Mouse (Mus musculus): Measurements from ENCODE around the gene Pgd. TPM values are rescaled to one million over a fixed set of nuclear protein-coding genes. Genes with fewer than 3 reads are reported as not detected.

Gene Pgd
- polyA plus RNA-seq, 1 experiment from 2014 or later: 91.3 TPM

GRCm38 (mm10) chr4:149166957-149167611 lies 513 bp upstream of the Pgd start:
- peaks cover 63% of the 10 kb centered on the region for H3K4me1 ChIP-seq
- peaks cover 34% of the 10 kb centered on the region for H3K36me3 ChIP-seq
- H3K27me3 ChIP-seq (replicated peaks): no peaks in the 10 kb centered on the region
- peak overlapping the region; percentile 99 for H3K4me2 ChIP-seq
- peak overlapping the region; percentile 69 for H3K27ac ChIP-seq
- peak overlapping the region; percentile 86 for H3K4me3 ChIP-seq
- 2% methylated on average over 27 of the region's 27 CpGs for WGBS (ENCODE audit: insufficient replicate concordance)
- ATAC-seq: peak; percentile 38
- no peaks in the 10 kb centered on the region for H3K9me3 ChIP-seq (replicated peaks)
- peak overlapping the region; percentile 73 for H3K9ac ChIP-seq

GRCm38 (mm10) chr4:149164150-149164549 lies 2.4 kb downstream of the Pgd start:
- H3K4me2 ChIP-seq: no peak overlapping the region; the same call in 1 of the 2 replicates
- peaks cover 43% of the 10 kb centered on the region for H3K4me1 ChIP-seq
- no peak overlapping the region for H3K9ac ChIP-seq
- peaks cover 64% of the 10 kb centered on the region for H3K36me3 ChIP-seq
- no peaks in the 10 kb centered on the region for H3K9me3 ChIP-seq (replicated peaks)
- WGBS (ENCODE audit: insufficient replicate concordance): 57% methylated on average over 5 of the region's 5 CpGs
- ATAC-seq: no peak
- no peaks in the 10 kb centered on the region for H3K27me3 ChIP-seq (replicated peaks)
- H3K4me3 ChIP-seq: no peak overlapping the region
- H3K27ac ChIP-seq: no peak overlapping the region

- no peak overlapping the region for H3K4me3 ChIP-seq
- no peaks in the 10 kb centered on the region for H3K9me3 ChIP-seq (replicated peaks)
- H3K27ac ChIP-seq: no peak overlapping the region
- H3K36me3 ChIP-seq: peaks cover 73% of the 10 kb centered on the region
- H3K27me3 ChIP-seq (replicated peaks): no peaks in the 10 kb centered on the region
- no peak for ATAC-seq
- 62% methylated on average over 1 of the region's 1 CpGs for WGBS (ENCODE audit: insufficient replicate concordance)
- no peak overlapping the region for H3K9ac ChIP-seq
- no peak overlapping the region for H3K4me2 ChIP-seq
- H3K4me1 ChIP-seq: peaks cover 40% of the 10 kb centered on the region
Observed at GRCm38 (mm10) chr4:149163196-149163595, 3.4 kb downstream of the Pgd start.

- no peak overlapping the region for H3K4me2 ChIP-seq
- no peak for ATAC-seq
- no peaks in the 10 kb centered on the region for H3K27me3 ChIP-seq (replicated peaks)
- no peaks in the 10 kb centered on the region for H3K9me3 ChIP-seq (replicated peaks)
- H3K4me3 ChIP-seq: no peak overlapping the region
- no peak overlapping the region for H3K9ac ChIP-seq
- H3K4me1 ChIP-seq: peaks cover 32% of the 10 kb centered on the region
- H3K36me3 ChIP-seq: peaks cover 94% of the 10 kb centered on the region
- WGBS (ENCODE audit: insufficient replicate concordance): 82% methylated on average over 6 of the region's 6 CpGs
- H3K27ac ChIP-seq: no peak overlapping the region
Observed at GRCm38 (mm10) chr4:149161166-149161565, 5.4 kb downstream of the Pgd start.

GRCm38 (mm10) chr4:149159891-149160290 lies 6.7 kb downstream of the Pgd start:
- WGBS (ENCODE audit: insufficient replicate concordance): 83% methylated on average over 13 of the region's 13 CpGs
- Histone ChIP-seq H3K4me3 (no peak overlapping the region), H3K9ac (no peak overlapping the region), H3K36me3 (peaks cover 100% of the 10 kb centered on the region), H3K27me3 (replicated peaks) (no peaks in the 10 kb centered on the region), H3K4me1 (peaks cover 21% of the 10 kb centered on the region), H3K27ac (no peak overlapping the region), H3K9me3 (replicated peaks) (no peaks in the 10 kb centered on the region), H3K4me2 (no peak overlapping the region)
- no peak for ATAC-seq

- peaks cover 14% of the 10 kb centered on the region for H3K4me1 ChIP-seq
- no peak overlapping the region for H3K9ac ChIP-seq
- H3K4me3 ChIP-seq: no peak overlapping the region
- ATAC-seq: no peak
- no peak overlapping the region for H3K4me2 ChIP-seq
- 74% methylated on average over 2 of the region's 2 CpGs for WGBS (ENCODE audit: insufficient replicate concordance)
- H3K27ac ChIP-seq: no peak overlapping the region
- no peaks in the 10 kb centered on the region for H3K27me3 ChIP-seq (replicated peaks)
- H3K36me3 ChIP-seq: peaks cover 100% of the 10 kb centered on the region
- no peaks in the 10 kb centered on the region for H3K9me3 ChIP-seq (replicated peaks)
Observed at GRCm38 (mm10) chr4:149159203-149159602, 7.4 kb downstream of the Pgd start.

GRCm38 (mm10) chr4:149157415-149157973 lies 9.1 kb downstream of the Pgd start:
- no peaks in the 10 kb centered on the region for H3K9me3 ChIP-seq (replicated peaks)
- H3K36me3 ChIP-seq: peaks cover 100% of the 10 kb centered on the region
- no peak overlapping the region for H3K4me2 ChIP-seq
- 82% methylated on average over 8 of the region's 8 CpGs for WGBS (ENCODE audit: insufficient replicate concordance)
- no peak overlapping the region for H3K4me3 ChIP-seq
- no peaks in the 10 kb centered on the region for H3K27me3 ChIP-seq (replicated peaks)
- H3K9ac ChIP-seq: no peak overlapping the region
- H3K27ac ChIP-seq: no peak overlapping the region
- ATAC-seq: no peak
- 0 out of 2 replicates have a peak, but pooled peaks cover 3% of the 10 kb centered on the region for H3K4me1 ChIP-seq

GRCm38 (mm10) chr4:149155711-149156110 lies 10.9 kb downstream of the Pgd start:
- WGBS (ENCODE audit: insufficient replicate concordance): 75% methylated on average over 6 of the region's 6 CpGs
- no peaks in the 10 kb centered on the region for H3K9me3 ChIP-seq (replicated peaks)
- H3K9ac ChIP-seq: no peak overlapping the region
- no peak overlapping the region for H3K4me3 ChIP-seq
- 0 out of 2 replicates have a peak, but pooled peaks cover 3% of the 10 kb centered on the region for H3K4me1 ChIP-seq
- no peaks in the 10 kb centered on the region for H3K27me3 ChIP-seq (replicated peaks)
- H3K27ac ChIP-seq: no peak overlapping the region
- no peak for ATAC-seq
- H3K4me2 ChIP-seq: no peak overlapping the region
- H3K36me3 ChIP-seq: peaks cover 100% of the 10 kb centered on the region

- 93% methylated on average over 7 of the region's 7 CpGs for WGBS (ENCODE audit: insufficient replicate concordance)
- Histone ChIP-seq H3K9me3 (replicated peaks) (no peaks in the 10 kb centered on the region), H3K27me3 (replicated peaks) (no peaks in the 10 kb centered on the region), H3K9ac (no peak overlapping the region), H3K4me2 (no peak overlapping the region), H3K36me3 (peaks cover 100% of the 10 kb centered on the region), H3K4me1 (no peaks in the 10 kb centered on the region), H3K27ac (no peak overlapping the region), H3K4me3 (no peak overlapping the region)
- no peak for ATAC-seq
Observed at GRCm38 (mm10) chr4:149154859-149155258, 11.7 kb downstream of the Pgd start.

GRCm38 (mm10) chr4:149150721-149151120 lies 15.8 kb downstream of the Pgd start:
- no peak for ATAC-seq
- peaks cover 67% of the 10 kb centered on the region for H3K36me3 ChIP-seq
- 83% methylated on average over 11 of the region's 11 CpGs for WGBS (ENCODE audit: insufficient replicate concordance)

GRCm38 (mm10) chr4:149150256-149150655 lies 16.3 kb downstream of the Pgd start:
- WGBS (ENCODE audit: insufficient replicate concordance): 68% methylated on average over 11 of the region's 11 CpGs
- Histone ChIP-seq H3K4me3 (no peak overlapping the region), H3K4me2 (no peak overlapping the region), H3K9me3 (replicated peaks) (no peaks in the 10 kb centered on the region), H3K4me1 (peaks cover 17% of the 10 kb centered on the region), H3K36me3 (peaks cover 63% of the 10 kb centered on the region), H3K27ac (peak overlapping the region; percentile 8; the same call in 1 of the 2 replicates), H3K27me3 (replicated peaks) (no peaks in the 10 kb centered on the region), H3K9ac (no peak overlapping the region)
- 0 out of 2 replicates have a peak, but pooled peaks have one; percentile 10 for ATAC-seq

More at GRCm38 (mm10) chr4:149150721-149151120, 15.8 kb downstream of the Pgd start:
- Histone ChIP-seq H3K4me1 (peaks cover 17% of the 10 kb centered on the region), H3K27ac (no peak overlapping the region), H3K27me3 (replicated peaks) (no peaks in the 10 kb centered on the region), H3K9ac (no peak overlapping the region), H3K9me3 (replicated peaks) (no peaks in the 10 kb centered on the region), H3K4me2 (no peak overlapping the region), H3K4me3 (no peak overlapping the region)

- no peak overlapping the region for H3K9ac ChIP-seq
- peak; percentile 51 for ATAC-seq
- H3K4me2 ChIP-seq: no peak overlapping the region
- H3K4me3 ChIP-seq: no peak overlapping the region
- peaks cover 56% of the 10 kb centered on the region for H3K36me3 ChIP-seq
- 78% methylated on average over 7 of the region's 7 CpGs for WGBS (ENCODE audit: insufficient replicate concordance)
- H3K27ac ChIP-seq: no peak overlapping the region
- H3K9me3 ChIP-seq (replicated peaks): no peaks in the 10 kb centered on the region
- no peaks in the 10 kb centered on the region for H3K27me3 ChIP-seq (replicated peaks)
- H3K4me1 ChIP-seq: peaks cover 17% of the 10 kb centered on the region
Observed at GRCm38 (mm10) chr4:149149611-149150010, 17.0 kb downstream of the Pgd start.

All from liver, embryonic 12.5 days (tissue).